Mouse (Mus musculus) retina, embryonic 14.5 days (tissue): Measurements from ENCODE around the gene Grn.
"Not testable (repeated sequence)": the region's sequence is repeated elsewhere in the genome, so short reads cannot be mapped to it uniquely, and the experiment has no call there.

Experiments
- DNase-seq: peaks from one replicate; pipeline ENCODE4 v3.0.0-alpha.2; 2015; ENCODE audit warnings: low spot score

Grn gene

GRCm38 (mm10) chr11:102430121-102431017, at the start of gene Grn:
Grn (plus strand) TSS chr11:102430315.
- DNase-seq, result peak; percentile 94

- no peak for DNase-seq
Measured at GRCm38 (mm10) chr11:102381341-102382100, 48.6 kb upstream of the Grn start.

GRCm38 (mm10) chr11:102382794-102383193, 47.3 kb upstream of the Grn start:
- DNase-seq, result no peak

- no peak for DNase-seq
Measured at GRCm38 (mm10) chr11:102383365-102384136, 46.6 kb upstream of the Grn start.

- no peak for DNase-seq
Measured at GRCm38 (mm10) chr11:102384418-102384817, 45.7 kb upstream of the Grn start.

- no peak for DNase-seq
Measured at GRCm38 (mm10) chr11:102385075-102385474, 45.0 kb upstream of the Grn start.

- no peak for DNase-seq
Measured at GRCm38 (mm10) chr11:102386121-102386520, 44.0 kb upstream of the Grn start.

- DNase-seq, result not testable (repeated sequence)
Measured at GRCm38 (mm10) chr11:102389436-102389835, 40.7 kb upstream of the Grn start.

GRCm38 (mm10) chr11:102392441-102393237, 37.5 kb upstream of the Grn start:
- DNase-seq, result peak; percentile 50

GRCm38 (mm10) chr11:102393238-102393634, 36.9 kb upstream of the Grn start, which contains the start of gene Rundc3a:
Rundc3a (plus strand) TSS chr11:102393403.
- DNase-seq, result peak; percentile 93

GRCm38 (mm10) chr11:102393719-102394420, 36.2 kb upstream of the Grn start:
- DNase-seq, result peak; percentile 53

- no peak for DNase-seq
Measured at GRCm38 (mm10) chr11:102394421-102395124, 35.5 kb upstream of the Grn start.

GRCm38 (mm10) chr11:102395250-102395649, 34.9 kb upstream of the Grn start:
- DNase-seq, result peak; percentile 72

- DNase-seq, result no peak
Measured at GRCm38 (mm10) chr11:102396263-102396662, 33.9 kb upstream of the Grn start.

- no peak for DNase-seq
Measured at GRCm38 (mm10) chr11:102396671-102397141, 33.4 kb upstream of the Grn start.

- DNase-seq, result no peak
Measured at GRCm38 (mm10) chr11:102398007-102398825, 31.9 kb upstream of the Grn start.

GRCm38 (mm10) chr11:102399107-102399506, 31.0 kb upstream of the Grn start:
- no peak for DNase-seq

GRCm38 (mm10) chr11:102399610-102400072, 30.5 kb upstream of the Grn start:
- DNase-seq, result no peak
